Mouse (Mus musculus): Measurements from ENCODE around the gene Slc25a34.

Gene Slc25a34

GRCm38 (mm10) chr4:141623666-141624065, at the start of gene Slc25a34:
Gene Slc25a34 (minus strand): TSS chr4:141623821.
- in situ Hi-C loops (cut with MboI; ENCODE audit: low sequenced_read_pairs): no loop called here

DNA sequence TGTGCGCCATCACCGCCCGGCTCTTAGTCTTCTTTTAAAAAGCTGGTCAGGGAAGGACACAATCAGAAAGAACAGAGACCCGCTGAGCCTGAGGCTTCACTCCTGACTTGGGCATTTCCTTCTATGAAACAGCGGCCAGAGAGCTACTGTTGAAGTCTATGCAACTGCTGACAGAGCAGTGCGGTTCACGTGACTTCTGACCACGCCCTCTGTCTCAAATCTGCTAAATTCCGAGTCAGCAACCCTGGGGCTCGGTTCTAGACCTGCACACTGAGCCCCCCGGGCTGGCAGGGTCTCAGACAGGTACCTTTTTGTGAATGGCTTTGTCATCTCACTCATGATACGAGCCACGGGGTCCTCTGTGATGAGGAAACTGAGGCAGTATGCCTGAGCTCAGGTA, 48.7 kb upstream of the Slc25a34 start:
- in situ Hi-C loops (cut with MboI; ENCODE audit: low sequenced_read_pairs): no loop called here

- in situ Hi-C loops (cut with MboI; ENCODE audit: low sequenced_read_pairs): no loop called here
These were observed 47.8 kb upstream of the Slc25a34 start for GRCm38 (mm10) chr4:141671389-141671788.

GRCm38 (mm10) chr4:141669898-141670712, 46.5 kb upstream of the Slc25a34 start:
- in situ Hi-C loops (cut with MboI; ENCODE audit: low sequenced_read_pairs): no loop called here

DNA sequence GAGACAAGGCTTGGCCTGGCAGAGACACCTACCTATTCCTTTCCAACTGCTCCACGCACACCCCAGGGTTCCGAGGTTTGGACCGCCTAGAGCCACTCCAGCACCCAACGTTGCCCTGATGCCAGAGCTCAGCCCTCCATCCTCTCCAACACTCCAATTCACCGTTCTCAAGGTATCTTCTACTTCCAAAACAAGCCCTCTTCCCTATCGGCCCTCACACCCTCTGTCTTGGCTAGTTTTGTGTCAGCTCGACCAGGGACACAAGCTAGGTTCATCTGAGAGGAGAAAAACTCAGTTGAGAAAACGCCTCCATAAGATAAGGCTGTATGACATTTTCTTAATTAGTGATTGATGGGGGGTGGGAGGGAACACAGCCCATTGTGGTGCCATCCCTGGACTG, 41.2 kb upstream of the Slc25a34 start, which contains the start of gene Plekhm2:
Gene Plekhm2, minus strand, starts transcription at position 101 of the 400 bp plus-strand sequence.
- in situ Hi-C loops (cut with MboI; ENCODE audit: low sequenced_read_pairs): no loop called here

DNA sequence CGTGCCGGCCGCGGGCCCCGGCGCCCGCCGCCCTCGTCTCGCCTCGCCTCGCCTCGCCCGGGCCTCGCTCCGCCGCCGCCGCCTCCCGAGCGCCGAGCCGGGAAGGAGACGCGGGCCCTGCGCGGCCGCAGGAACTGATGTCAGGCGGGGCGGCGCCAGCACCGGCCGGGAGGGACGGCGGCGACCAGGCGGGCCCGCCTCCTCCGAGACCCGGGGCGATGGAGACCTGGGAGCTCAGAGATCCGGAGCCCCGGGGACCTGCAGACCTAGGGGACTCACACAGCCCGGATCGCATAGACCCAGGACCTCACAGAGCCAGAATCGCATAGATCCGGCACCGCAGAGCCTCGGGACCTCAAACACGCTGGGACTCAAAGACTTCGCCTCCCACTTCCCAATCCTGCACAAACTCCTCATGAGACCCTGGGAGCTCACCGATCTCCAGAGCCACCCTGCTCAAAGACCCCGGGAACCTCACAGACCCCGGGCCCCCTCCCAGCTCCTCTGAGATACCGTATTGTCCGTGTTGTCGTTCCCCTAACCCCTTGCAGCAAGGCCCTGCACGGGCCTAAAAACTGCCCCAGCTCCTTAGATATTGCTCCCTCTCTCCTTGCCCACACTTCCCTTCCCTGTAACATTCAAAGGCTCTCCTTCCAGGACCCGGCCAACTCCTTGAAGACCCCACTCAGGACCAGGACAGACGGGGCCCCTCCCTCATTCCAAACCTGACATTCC, 40.6 kb upstream of the Slc25a34 start:
- in situ Hi-C loops (cut with MboI; ENCODE audit: low sequenced_read_pairs): no loop called here

DNA sequence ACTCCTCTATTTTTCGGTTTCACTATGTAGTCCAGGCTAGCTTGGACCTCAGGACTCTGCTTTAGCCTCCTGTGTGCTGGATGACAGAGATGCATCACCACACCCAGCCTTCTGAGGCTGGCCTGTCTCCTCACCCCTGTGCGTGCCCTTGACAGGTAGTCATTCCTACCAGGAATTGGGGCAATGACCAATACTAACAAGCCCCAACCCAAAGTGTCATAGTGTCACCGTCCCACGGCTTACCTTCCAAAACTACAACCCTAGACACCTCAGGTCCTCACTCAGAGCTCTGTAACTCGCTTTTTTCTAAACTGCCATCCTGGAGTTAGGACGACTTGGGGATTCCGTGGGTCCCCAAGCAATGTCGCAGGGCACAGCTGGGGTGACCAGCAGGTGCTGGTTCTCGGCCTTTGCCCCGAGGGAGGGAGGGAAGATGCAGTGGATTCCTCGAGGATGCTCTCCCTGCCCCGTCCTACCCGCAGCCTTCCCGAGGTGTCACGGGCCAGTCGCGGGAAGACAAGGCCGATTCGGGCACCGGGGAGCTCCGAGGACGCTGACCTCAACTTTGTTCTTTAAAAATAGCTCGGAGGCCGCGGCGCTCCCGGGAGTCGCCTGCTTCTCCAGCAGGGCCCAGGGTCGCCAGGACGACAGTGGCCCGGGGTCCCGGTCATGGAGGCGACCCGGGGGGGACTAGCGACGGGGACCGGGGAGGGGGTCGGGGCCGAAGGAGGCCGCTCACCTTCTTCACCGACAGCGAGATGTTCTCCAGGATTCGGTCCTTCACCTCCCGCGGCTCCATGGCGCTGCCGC, 39.7 kb upstream of the Slc25a34 start:
- in situ Hi-C loops (cut with MboI; ENCODE audit: low sequenced_read_pairs): no loop called here

DNA sequence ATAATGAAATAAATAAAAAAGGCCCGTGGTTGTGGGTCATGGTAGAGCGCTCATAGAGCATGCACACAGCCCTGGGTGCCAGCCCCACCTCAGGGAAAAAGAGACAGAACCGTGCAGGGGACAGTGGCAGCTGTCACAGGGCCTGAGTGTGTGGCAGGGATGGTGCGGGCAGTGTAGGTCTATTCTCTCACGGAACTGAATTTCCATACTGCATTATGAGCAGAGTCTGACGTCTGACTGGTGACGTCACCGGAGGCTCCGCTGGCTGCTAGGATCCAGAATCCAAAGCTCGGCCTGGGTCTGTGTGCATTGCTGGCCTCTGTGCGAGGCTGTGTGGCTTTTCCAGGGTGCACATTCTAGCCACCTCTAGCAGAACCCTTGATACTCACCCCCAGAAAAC, 37.3 kb upstream of the Slc25a34 start:
- in situ Hi-C loops (cut with MboI; ENCODE audit: low sequenced_read_pairs): no loop called here

GRCm38 (mm10) chr4:141659739-141660138, 36.1 kb upstream of the Slc25a34 start:
- in situ Hi-C loops (cut with MboI; ENCODE audit: low sequenced_read_pairs): no loop called here

- in situ Hi-C loops (cut with MboI; ENCODE audit: low sequenced_read_pairs): no loop called here
These were observed 35.3 kb upstream of the Slc25a34 start for GRCm38 (mm10) chr4:141658846-141659484.

DNA sequence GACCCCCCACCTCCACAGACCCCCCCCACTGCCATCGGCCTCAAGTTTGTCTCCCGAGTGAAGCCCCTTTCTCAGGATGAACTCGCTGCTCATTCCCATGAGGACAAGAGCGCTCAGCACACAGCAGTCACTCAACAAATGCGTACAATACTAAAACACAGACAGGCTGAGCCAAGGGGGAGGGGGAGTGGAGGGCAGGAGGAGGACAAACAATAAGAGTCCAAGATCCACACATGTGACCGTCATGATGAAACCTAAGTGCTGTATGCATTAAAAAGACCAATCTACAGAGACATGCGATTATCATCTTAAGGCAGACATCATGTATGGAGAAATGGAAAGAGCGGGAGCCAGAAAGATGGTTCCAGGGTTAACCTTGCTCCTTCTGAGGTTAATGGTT, 33.3 kb upstream of the Slc25a34 start:
- in situ Hi-C loops (cut with MboI; ENCODE audit: low sequenced_read_pairs): no loop called here

DNA sequence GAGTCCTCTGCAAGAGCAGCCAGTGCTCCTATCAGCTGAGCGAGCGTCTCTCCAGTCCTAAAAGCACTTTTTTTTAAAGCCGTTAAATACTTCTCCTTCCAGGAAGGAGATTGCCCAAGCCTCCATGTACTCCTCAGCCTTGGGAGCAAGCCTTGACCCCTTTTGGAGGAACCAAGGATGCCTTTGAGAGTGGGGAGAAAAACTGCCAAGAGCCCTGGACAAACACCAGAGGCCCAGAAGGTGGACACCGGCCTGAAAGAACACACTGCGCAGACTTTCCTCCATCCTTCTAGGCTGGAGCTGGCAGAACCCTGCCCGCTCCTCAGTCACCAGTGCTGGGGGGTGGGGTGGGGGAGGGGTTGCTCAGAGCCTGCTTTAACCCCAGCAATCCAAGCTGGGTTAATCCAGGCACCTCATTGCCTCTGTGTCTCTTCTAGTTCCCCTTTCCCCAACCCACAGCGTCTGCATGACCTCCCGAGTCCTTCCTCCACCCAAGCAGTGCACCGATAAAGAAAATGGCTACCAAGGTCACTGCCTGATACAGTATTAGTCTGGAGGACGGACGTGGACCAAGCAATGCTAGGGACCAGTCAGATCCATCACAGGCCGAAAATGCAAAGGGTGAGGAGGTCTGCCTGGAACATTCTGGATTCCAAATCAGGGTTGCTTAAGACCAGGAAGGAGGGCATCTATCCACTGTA, 32.4 kb upstream of the Slc25a34 start:
- in situ Hi-C loops (cut with MboI; ENCODE audit: low sequenced_read_pairs): no loop called here

DNA sequence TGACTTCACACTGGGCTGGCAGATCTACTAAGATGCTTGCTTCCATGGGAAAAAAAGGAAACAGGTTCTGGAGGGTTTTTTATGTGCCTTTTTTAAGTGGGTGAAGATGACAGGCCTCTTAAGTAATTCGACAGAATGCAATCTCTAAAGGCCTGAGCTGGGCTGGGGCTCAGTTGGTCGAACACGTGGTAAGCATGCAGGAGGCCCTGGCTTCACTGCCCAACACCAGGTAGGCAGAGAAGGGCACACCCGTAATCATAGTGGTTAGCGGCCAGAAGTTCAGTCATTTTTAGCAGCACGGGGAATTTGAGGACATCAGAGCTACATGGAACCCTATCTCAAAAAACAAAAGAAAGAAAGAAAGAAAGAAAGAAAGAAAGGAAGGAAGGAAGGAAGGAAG, 30.9 kb upstream of the Slc25a34 start:
- in situ Hi-C loops (cut with MboI; ENCODE audit: low sequenced_read_pairs): no loop called here

GRCm38 (mm10) chr4:141653813-141654212, 30.2 kb upstream of the Slc25a34 start:
- in situ Hi-C loops (cut with MboI; ENCODE audit: low sequenced_read_pairs): no loop called here

GRCm38 (mm10) chr4:141653044-141653443, 29.4 kb upstream of the Slc25a34 start:
- in situ Hi-C loops (cut with MboI; ENCODE audit: low sequenced_read_pairs): no loop called here

DNA sequence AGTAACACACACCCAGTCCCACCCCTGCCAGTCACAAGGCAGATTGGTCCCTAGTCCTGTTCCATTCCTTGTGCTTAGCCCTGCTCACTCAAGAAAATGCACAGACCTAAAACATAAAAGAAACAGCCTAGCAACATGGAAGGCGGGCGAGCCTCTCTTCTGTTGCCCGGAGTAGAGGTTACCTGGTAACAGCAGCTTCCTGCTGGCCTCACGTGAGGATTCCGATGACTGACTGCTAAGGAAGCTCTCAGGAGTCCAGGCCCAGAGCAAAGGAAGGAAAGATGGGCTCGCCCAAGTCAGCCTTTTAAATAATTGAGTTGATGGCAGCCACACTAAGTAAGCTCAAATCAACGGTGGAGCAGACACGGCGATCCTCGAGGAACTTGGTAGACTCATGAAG, 28.3 kb upstream of the Slc25a34 start:
- in situ Hi-C loops (cut with MboI; ENCODE audit: low sequenced_read_pairs): no loop called here

DNA sequence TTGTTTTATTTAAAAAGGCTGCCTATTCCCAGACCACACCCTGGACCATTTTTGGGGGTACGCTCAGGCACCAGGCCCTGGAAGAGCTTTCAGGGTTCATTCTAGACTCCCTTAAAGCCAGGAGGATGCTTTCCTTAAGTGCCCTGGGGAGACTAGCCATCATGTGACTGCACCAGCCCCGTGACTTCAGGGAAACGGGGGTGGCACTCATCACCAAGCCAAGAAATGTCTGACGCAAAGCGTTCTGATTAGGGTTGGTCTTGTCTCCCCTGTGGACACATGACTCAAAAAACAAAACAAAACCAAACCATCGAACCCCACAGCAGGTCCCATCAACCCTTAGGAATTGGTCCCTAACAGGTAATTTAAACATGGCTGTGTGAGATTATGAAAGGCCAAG, 27.7 kb upstream of the Slc25a34 start:
- in situ Hi-C loops (cut with MboI; ENCODE audit: low sequenced_read_pairs): no loop called here

- in situ Hi-C loops (cut with MboI; ENCODE audit: low sequenced_read_pairs): no loop called here
These were observed 25.6 kb upstream of the Slc25a34 start for GRCm38 (mm10) chr4:141649244-141649643.

DNA sequence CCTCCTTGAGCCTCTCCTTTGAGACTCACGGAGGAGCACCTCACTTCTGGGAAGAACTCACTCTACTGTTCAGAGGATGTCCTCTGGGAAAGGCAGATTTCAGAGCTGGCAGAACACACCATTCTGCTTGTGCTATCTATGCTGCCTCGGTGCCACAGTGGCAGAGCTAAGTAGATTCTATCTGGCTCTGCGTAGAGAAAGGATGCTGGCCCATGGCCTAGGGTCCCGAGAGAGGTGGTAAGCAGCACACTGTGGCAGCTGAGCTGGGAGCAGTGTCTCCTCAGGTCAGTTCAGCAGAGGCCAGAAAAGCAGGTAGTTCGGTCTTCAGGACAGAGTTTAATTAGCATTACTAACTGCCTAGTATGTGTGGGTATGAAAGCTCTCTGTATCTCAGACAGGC, 24.6 kb upstream of the Slc25a34 start:
- in situ Hi-C loops (cut with MboI; ENCODE audit: low sequenced_read_pairs): no loop called here

- in situ Hi-C loops (cut with MboI; ENCODE audit: low sequenced_read_pairs): no loop called here
These were observed 23.6 kb upstream of the Slc25a34 start for GRCm38 (mm10) chr4:141647187-141647586.
